Mouse (Mus musculus) bone marrow macrophage, adult 2 months (primary cell): ENCODE measurements around the gene Unc119b. TPM values are rescaled to one million over a fixed set of nuclear protein-coding genes. Genes with fewer than 3 reads are reported as not detected.
"Not testable (repeated sequence)": the region's sequence is repeated elsewhere in the genome, so short reads cannot be mapped to it uniquely, and the experiment has no call there.

Source experiments
- H3K27ac ChIP-seq: 2 replicates; pipeline ENCODE4 v1.5.1; 2012; ENCODE audit warnings: low read depth, low read length; ENCODE audit not compliant: insufficient read depth
- H3K4me1 ChIP-seq: 2 replicates; pipeline ENCODE4 v1.6.1; 2012; ENCODE audit warnings: low read length; ENCODE audit not compliant: control insufficient read depth, insufficient read depth
- H3K4me3 ChIP-seq: 2 replicates; pipeline ENCODE4 v1.5.1; 2012; ENCODE audit warnings: mild to moderate bottlenecking, low read length, moderate library complexity; ENCODE audit not compliant: insufficient read depth
- CTCF ChIP-seq: IDR thresholded peaks from 2 replicates; pipeline ENCODE4 v1.5.1; 2012; ENCODE audit warnings: low read depth, mild to moderate bottlenecking, low read length, moderate library complexity
- POLR2A ChIP-seq: IDR thresholded peaks from 2 replicates; pipeline ENCODE4 v1.6.1; 2012; ENCODE audit warnings: mild to moderate bottlenecking, low read depth, low read length, borderline replicate concordance
- polyA plus RNA-seq: library from polyadenylated mRNA; stranded (reverse); fragments of >200 nt; gene quantifications from 2 replicates; pipeline ENCODE4 v1.2.4, GENCODE M21; 2012; ENCODE audit not compliant: missing spikeins, insufficient read depth, insufficient read length

The Unc119b gene
- polyA plus RNA-seq, 1 experiment = 5.2 TPM

DNA sequence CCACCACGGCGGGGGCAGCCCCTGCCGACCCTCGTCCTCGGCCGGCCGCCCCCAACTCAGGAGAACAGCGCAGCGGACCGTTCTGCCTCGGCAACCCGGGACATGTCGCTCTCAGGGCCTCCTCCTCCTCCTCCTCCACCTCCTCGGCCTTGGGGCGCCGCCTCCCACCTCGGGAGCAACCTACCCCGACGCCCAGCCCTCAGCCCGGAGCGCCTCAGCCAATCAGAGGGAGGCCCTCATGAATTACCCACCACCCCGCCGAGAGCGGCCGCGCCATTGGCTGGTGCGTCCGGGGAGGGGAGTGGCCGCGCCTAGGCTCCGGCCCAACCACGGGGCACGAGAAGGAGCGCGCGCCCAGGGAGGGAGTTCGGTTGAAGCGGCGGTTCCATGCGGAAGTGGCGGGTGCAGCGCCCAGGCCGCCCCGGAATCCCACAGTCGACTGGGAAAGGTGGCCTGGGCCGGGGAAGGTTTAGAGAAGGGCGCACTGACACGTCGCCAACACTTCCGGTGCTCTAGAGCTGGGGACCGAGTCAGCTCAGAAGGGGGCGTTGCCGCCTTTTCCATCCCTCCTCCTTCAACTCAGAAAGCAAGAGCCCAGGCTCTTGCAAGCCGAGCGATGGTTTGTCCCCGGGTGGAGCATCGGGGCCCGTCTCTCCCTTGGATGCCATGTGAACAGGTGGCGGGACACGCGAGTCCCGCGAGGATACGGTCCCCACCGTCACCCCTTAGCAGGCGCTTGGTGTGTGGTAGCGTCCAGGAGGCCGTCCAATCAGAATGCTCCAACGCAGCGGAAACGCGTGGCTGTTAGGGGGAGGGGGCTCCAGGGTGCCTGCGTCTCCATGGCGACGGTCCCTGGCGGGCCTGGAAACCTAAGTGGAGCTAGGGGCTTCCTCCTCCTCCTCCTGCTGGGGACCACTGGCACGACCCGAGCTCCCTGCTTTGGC, 23.5 kb upstream of the Unc119b start, which contains the start of gene Mlec:
Gene Mlec, minus strand, starts transcription at position 140 of the 944 bp plus-strand sequence.
- TF ChIP-seq CTCF = no peak
- TF ChIP-seq POLR2A = no peak
- Histone ChIP-seq H3K4me1 (peaks cover 31% of the 10 kb centered on the region), H3K27ac (peak within 1 kb of the TSS; percentile 93), H3K4me3 (peak within 1 kb of the TSS; percentile 92)

DNA sequence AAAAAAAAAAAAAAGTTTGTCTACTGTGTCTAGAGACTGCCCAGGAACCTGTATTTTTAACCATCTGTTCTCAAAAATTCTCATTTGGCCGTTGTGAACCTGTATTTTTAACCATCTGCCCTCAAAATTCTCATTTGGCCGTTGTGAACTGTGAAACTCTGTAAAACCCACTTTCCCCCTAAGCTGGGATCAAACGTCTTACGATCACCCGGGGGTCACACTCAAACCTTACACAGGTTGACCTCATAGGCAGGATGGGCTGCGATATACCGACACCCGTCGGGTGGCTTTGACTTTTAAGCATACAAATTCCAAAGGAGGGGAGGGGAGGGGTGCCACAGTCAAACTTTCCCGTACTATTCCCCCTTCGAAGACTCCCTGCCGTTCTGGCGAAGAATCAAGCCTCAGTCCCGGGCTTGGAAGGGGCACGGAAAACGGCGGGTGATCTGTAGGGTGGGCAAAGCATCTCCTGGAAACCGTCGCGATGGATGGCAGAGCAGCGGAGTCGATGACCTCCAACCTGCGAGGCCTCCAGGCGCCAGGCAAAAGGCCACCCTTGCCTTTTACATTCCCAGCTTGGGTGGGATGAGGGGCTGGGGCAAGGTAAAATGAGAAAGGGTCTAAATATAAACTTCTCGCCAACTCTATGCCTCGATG, 22.3 kb upstream of the Unc119b start:
- Histone ChIP-seq H3K4me3 (peak overlapping the region; percentile 92), H3K4me1 (peaks cover 40% of the 10 kb centered on the region), H3K27ac (peak overlapping the region; percentile 29)
- TF ChIP-seq POLR2A (no peak), CTCF (no peak)

DNA sequence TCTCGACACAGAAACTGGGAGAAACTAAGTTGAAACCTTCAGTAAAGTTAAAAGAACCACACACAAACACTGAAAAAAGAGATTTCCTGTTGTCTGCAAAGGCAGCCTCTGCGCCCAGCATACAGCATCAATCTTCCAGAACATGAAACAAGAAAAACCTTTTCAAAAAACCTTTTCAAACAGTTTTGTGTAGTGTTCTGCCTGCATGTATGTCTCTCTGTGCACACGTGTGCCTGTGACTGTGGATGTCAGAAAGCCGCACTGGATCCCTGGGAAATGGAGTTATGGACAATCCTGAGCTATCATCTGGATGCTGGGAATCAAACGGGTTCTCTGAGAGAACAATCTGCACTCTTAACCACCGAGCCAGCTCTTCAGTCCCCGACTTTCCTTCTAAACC, 21.6 kb upstream of the Unc119b start:
- H3K27ac ChIP-seq = peak overlapping the region; percentile 70
- no peak for TF ChIP-seq CTCF
- TF ChIP-seq POLR2A = no peak
- peaks cover 38% of the 10 kb centered on the region for H3K4me1 ChIP-seq
- H3K4me3 ChIP-seq = peak overlapping the region; percentile 92

DNA sequence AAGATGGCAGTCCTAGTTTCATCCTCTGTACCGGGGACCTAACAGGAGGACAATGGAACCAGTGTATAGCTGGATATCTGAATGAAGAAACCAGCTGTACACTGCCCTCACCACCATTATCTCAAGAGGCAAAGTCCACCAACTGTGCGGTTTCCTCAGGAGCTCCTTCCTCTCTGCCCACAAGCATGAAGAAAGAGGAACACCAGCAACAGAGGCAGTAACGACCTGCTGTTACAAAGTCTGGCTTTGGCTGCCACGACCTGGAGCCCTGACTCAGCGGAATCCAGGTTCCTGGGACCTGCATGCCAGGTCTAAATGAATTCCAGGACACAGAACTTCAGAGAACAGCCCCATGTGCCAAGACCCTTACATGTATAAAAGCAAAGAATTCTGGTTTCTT, 21.1 kb upstream of the Unc119b start:
- TF ChIP-seq POLR2A = no peak
- TF ChIP-seq CTCF = no peak
- peaks cover 33% of the 10 kb centered on the region for H3K4me1 ChIP-seq
- H3K27ac ChIP-seq = peak overlapping the region; percentile 70
- peak overlapping the region; percentile 92 for H3K4me3 ChIP-seq

DNA sequence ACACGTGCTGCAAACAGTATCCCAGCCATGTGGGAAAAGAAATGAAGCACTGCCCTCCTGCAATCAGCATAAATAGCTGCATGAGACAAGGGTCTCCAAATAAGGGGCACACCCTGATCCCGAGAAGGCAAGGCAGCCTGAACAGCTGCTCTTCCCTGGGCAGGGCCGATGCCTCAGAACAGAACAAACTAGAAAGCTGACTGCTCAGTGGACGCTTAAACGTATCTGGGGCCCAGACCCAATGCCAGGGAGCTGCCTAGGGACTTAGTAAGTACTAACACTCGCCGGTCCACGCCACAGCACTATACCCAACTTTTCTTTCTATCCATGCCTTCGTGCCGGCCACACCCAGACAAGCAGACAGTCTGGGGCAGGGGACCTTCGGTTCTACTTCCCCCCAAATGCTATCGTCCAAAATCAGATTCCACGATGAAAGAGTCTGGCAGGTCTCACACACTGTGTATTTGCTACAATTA, 20.4 kb upstream of the Unc119b start:
- no peak for TF ChIP-seq POLR2A
- no peak for TF ChIP-seq CTCF
- H3K4me3 ChIP-seq = peak overlapping the region; percentile 92
- peaks cover 29% of the 10 kb centered on the region for H3K4me1 ChIP-seq
- peak overlapping the region; percentile 67 for H3K27ac ChIP-seq

DNA sequence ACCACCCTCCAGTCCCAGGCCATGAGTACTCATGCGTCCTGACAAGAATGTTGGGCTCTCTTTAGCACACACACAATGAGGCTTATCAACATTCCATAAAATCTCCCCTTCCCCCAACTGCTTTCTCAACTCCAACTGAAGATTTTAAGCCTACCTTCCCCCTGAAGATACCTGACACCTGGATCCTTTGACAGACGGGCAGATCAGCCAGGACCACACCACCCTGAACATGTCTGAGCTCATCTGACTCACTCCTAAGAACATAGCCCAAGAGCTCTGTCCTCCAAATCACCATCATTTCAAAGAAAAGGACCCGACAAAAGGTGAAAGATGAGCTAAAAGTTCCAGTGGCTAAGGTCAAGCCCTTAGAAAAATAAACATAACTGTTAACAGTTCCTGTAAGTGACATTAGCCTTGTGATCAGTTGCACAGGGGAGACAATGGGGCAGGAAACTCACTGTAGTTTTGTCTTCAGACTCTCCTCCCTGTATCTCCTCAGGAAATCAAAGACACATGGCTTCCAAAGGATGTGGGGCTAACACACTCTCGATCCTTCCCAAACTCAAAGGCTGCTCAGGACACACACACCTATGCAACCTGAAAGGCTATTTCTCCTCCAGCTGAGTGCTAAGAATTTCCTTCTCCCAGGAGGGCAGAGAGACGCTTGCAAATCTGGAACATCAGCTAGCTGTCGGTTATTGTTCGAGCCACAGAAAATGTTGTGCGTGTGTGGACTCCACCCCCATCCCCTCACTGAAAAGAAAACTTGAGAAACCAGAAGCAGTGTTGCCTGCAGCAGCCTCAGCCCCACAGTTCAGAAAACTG, 17.6 kb upstream of the Unc119b start:
- no peak overlapping the region for H3K4me3 ChIP-seq
- H3K27ac ChIP-seq = no peak overlapping the region
- TF ChIP-seq CTCF (no peak), POLR2A (no peak)
- H3K4me1 ChIP-seq = peaks cover 26% of the 10 kb centered on the region

DNA sequence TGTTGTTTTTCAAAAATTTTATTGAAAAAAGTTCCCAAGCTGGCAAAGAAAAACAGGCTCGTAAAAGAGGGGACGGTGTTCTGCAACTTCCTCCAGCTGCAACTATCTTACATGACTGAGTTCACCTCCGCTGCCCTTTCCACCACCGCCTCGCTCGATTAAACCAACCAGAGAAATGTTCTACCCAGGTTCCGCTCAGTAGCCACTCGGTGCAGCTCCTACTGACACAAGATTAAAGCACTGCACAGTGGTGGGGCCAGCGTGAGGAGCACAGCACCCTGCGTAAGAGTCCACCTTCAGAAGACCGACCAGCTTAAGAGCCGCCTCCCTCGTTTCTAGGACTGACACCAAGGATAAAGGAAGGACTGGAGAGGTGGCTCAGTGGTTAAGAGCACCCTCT, 16.7 kb upstream of the Unc119b start:
- H3K4me1 ChIP-seq = peaks cover 26% of the 10 kb centered on the region
- H3K4me3 ChIP-seq = no peak overlapping the region
- H3K27ac ChIP-seq = no peak overlapping the region
- TF ChIP-seq CTCF (no peak), POLR2A (no peak)

DNA sequence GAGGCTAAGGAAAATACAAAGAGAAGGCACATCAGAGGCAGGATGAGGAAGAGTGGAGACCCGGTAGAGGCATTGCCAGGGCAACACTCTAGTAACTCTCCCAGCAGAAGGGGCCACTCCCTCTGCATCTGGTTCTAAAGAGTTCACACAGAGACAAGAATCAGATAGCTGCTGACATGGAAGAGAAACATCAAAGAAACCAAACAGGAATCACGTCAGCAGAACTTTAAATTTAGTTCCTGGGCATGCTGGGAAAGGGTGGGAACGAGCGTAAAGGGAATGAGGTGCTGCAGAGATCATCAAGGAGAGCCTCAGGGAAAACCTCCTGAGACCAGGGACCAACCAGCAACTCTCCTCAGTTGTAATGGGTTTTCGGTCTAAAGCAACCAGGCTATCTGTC, 16.2 kb upstream of the Unc119b start:
- no peak for TF ChIP-seq POLR2A
- Histone ChIP-seq H3K4me1 (peaks cover 26% of the 10 kb centered on the region), H3K4me3 (no peak overlapping the region), H3K27ac (no peak overlapping the region)

DNA sequence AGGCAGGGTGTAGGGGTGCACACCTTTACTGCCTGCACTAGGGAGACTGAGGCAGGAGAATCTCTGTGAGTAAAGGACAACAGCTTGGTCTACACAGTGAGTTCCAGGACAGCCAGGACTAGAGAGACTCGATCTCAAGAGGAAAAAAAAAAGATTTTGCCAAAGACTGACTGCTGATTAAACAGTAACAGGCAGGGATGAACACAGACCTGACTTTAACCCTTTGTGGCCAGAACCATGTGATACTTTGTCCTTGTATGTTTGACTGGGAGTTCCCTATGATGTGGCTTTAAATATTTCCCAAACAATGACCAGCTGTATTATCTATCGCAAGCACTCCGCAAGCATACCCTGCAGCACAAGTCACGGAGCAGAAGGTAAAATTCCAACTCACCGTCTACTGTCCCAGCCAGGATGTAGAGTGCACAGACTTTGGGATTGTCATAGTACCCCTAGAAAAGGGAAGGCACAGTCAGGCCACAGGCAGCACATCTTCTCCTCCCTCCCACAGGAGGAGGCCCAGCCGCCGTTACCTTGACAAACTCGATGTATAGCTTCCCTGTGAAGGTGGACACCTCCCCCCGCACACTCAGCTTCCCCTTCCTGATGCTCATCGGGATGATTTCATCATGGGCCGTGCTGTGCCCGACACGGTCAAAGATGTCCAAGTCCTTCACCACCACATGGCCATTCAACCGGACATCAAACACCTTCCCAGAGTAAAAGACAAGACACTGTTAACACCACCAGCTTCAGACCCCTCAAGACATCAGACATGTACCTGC, 15.1 kb upstream of the Unc119b start:
- H3K4me1 ChIP-seq = peaks cover 23% of the 10 kb centered on the region
- H3K4me3 ChIP-seq = no peak overlapping the region
- H3K27ac ChIP-seq = no peak overlapping the region
- TF ChIP-seq POLR2A (no peak), CTCF (no peak)

DNA sequence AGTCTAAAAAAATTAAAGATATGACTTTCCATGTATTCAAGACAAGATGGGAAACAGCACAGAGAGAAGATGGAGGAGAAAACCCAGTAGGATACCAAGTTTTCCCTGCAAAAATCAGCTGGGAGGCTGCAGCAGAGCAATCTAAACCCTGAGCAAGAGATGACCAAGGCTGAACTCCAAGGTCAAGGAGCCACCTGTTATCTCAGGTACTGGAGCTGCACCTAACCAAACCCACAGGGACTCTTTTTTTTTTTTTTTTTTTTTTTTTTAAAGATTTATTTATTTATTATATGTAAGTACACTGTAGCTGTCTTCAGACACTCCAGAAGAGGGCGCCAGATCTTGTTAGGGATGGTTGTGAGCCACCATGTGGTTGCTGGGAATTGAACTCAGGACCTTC, 14.1 kb upstream of the Unc119b start:
- H3K4me3 ChIP-seq, H3K27ac ChIP-seq: not testable (repeated sequence)
- H3K4me1 ChIP-seq = peaks cover 13% of the 10 kb centered on the region; the same call in 1 of the 2 replicates
